Mouse (Mus musculus) left cerebral cortex, adult 18-20 months (tissue): ENCODE data around the gene Rbfox3. TPM values are rescaled to one million over a fixed set of nuclear protein-coding genes. Genes with fewer than 3 reads are reported as not detected.

Experiments used
- DNase-seq, 2 experiments: peaks; one replicate each; pipeline ENCODE4 v3.0.0; 2021 to 2022; ENCODE audit warnings: low spot score in 2 of 2, mixed read lengths in 1 of 2
- total RNA-seq, 2 experiments: library from RNA; stranded (reverse); gene quantifications; 2 replicates each; pipeline ENCODE4 v1.2.3; 2021

Gene Rbfox3
- total RNA-seq, 2 experiments from 2014 or later, result 301 to 331 TPM

DNA sequence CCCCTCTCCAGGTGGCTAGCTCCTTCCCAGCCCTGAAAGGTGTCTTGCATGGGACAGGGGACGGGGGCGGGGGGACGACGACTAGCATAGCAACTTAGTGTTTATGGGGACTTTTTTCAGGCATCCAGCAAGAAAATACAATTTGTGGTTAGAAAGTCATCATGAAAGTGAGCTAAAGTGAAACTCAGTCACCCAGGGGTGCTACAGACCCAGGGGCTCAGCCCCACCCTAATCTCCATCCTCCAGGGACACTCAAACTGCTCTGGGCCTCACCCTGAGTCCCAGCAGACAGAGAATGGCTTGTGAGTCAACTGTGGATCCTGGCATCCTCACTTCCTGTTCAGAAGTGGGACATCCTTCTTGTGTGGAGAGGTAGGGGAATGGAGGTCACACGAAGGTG is 179.7 kb downstream of the Rbfox3 start:
- DNase-seq, result no peak

DNA sequence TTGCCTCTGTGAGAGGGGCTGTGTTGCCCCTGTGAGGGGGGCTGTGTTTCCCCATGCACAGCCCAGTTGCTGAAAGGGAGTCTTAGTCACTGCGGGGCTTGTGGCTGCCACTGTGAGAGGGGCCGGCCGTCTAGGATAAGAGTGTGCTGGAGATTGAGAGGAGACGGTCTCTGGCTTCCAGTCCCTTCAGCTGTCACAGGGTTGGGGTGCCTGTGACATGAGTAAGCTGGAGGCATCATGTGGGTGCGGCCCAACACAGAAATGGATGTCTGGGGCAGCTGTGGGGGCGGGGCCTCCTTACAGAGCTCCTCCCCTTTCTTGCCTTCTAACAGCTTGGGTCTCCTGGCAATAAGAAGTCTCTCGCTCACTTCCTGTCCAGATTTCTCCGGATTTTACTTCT is 182.0 kb downstream of the Rbfox3 start:
- no peak for DNase-seq

DNA sequence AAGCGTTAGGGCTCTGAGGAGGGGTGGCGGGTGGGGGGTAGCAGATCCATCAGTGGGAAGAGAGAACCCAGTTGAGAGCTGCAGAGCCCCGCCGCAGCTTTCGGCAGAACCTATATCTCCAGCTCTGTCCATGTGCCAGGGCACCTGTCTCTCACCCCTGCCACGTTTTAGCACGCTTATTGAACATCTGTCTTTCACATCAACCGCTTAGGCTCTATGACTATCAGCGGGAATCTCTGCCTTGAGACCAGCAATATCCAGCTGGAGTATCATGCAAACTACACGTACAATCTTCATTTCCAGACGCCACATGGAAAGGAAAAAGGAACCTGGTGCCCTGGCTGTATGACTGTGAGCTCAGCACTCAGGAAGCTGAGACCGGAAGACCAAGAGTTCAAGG is 182.6 kb downstream of the Rbfox3 start:
- no peak for DNase-seq

GRCm38 (mm10) chr11:118728083-118728551 is 183.3 kb downstream of the Rbfox3 start:
- DNase-seq, result no peak

GRCm38 (mm10) chr11:118726430-118726829 is 185.0 kb downstream of the Rbfox3 start:
- no peak for DNase-seq

DNA sequence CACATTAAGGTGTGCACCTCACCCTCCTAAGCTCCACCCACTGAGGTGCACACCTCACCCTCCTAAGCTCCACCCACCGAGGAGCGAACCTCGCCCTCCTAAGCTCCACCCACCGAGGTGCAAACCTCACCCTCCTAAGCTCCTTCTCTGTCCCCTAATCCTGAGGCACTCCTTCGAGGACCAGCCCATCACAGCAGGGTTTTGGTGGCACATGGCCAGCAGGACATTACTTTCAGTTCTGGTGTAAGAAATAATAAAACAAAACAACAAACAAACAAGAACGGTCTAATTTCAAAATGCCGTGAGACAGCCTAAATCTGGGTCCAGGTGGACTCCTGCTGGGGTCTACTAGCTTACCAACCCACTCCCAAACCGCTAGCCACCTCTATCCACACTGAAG is 187.0 kb downstream of the Rbfox3 start:
- DNase-seq, result no peak

DNA sequence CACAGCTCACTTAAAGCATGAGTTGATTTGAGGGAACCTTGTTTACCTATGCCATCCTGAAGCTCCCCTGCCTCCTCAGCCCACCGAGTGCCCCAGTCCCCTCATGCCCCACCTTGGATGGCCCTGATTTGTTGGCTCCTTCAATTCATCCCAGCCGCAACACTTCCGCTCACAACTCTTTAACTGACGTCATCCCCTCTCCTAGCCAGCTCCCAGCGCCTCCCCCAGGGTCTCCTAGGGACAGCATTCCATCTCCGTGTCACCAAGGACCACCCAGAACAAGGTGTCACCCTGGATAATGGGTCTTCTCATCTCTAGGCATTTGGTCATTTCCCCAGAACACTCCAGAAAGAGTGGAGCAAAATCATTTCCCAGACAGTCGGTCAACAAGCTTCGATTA is 188.2 kb downstream of the Rbfox3 start:
- no peak for DNase-seq

GRCm38 (mm10) chr11:118721898-118722297 is 189.5 kb downstream of the Rbfox3 start:
- DNase-seq, result no peak

DNA sequence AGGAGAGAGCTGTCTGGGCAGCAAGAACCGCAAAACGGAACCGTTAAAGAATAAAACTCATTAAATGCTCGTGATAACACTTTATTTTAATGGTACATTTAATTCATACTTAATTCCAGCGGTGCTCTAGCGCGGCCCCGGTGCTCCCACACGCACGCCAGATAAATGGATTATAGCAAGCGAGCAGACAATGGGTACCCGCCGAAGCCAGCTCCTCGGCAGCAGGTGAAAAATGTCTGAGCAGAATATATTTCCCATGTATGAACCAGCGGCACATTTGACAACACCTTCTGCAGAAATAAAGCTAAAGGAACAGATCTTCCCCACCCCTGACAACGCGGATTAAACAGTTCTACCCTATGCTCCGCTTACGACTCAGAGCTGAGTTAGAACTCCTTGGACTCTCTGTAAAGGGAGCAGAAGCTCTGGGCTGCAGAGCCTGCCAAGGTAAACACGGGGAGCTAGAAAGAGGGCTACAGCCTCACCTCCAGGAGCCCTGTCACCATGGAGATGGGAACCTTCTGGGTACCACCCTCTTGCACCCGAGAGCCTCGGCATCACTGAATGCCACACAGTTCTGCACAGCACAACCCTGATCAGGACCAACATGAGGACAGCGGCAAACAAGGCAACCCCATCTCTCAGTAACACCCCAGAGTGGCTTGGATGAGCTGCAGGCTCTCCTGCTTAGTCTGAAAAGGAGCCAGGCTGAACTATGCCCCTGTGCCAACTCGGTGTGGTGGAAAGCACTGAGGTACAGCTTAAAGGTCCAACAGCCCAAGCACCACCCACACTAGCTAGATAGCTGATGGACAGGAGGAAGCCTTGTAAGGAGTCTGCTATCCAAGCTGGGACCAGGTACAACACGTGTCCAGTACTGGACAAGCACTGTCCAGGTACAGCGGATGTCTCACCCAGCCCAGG is 196.5 kb downstream of the Rbfox3 start:
- DNase-seq, result no peak

- DNase-seq, result no peak
Measured at GRCm38 (mm10) chr11:118712761-118713160, 198.6 kb downstream of the Rbfox3 start.

DNA sequence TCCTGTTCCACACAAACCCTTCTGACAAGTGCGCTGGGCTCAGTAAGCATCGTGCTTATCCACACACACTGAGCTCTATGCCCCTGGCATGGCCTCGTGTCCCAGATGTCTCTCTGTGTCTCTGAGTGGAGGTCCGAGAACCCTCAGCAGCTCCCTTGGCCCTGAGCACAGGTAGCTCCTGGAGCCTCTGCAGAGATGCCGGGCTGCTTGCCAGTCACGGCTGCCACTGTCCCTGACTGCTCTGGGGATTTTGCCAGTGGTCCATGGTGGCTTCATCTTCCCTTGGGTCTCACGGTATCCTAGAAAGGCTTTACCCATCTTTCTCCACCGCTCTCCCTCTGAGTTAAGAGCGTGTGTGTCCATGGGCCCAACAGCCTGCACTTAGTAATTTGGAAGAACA is 199.3 kb downstream of the Rbfox3 start:
- DNase-seq, result no peak

DNA sequence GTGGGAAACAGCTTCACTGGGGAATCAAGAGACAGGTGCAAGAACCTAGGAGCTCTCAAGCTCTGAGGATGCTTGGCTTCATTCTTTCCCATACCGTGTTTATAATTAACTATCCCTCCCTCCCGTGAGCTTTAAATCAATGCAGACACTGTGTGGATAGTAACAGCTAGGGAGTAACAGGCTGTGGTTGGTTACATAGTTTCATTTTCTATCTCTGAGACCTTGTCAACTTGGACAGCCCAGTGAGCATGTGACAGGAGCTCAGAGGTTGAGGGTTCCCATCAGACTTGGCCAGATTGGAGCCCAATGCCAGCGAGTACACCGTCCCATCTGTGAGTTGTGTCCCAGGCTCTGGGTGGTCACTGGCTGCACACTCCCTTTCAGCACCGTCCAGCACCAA is 201.4 kb downstream of the Rbfox3 start:
- DNase-seq, result no peak

DNA sequence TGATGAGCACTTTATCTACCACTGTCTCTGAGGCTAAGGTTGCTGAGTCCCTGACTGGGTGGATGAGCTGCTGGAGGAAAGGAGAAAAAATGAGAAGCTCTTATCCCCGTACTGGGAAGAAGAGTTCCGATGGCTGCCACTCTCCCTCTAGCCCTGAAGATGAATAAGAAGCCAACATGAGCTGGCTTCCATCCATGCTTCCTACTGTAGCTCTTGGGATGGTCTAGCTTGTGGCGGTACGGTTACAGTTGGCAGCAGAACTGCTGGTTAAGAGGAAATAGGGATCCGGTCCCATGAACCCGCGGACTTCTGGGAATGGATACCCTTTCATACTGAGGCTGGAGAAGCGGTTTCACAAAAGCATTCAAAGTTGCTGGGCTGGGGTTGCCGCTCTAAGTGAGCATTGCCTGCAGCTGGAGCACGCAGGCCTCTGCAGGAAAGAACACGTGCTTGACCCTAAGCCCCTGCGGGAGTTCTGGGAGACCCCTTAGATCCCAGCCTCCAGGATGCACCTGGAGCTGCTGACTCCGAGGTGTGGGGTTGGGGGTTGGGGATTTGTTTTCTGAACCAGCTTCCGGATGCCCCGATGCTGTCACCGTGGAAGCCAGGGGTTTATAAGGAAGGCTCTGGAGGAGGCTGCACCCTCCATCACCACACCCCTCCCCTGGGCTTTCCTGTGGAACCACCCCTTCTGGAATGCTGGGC is 215.0 kb downstream of the Rbfox3 start:
- DNase-seq, result no peak

DNA sequence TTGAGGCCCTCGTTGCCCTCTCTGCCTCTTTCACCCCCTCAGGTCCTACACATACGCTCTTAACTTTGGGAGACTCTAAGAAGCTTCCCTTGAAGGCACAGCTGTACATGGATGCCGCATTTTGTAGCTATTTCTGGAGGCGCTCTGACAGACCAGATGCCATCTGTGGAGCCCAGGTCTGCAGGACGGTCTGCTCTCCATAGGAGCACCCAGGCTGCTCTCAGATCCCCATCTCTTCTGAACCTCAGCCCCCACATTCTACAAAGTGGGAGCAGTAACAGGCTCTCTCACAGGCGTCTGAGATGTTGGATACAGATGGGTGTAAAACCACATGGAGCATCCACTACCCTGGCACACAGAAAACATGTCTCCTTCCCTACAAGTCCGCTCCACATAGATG is 218.1 kb downstream of the Rbfox3 start:
- DNase-seq, result no peak

DNA sequence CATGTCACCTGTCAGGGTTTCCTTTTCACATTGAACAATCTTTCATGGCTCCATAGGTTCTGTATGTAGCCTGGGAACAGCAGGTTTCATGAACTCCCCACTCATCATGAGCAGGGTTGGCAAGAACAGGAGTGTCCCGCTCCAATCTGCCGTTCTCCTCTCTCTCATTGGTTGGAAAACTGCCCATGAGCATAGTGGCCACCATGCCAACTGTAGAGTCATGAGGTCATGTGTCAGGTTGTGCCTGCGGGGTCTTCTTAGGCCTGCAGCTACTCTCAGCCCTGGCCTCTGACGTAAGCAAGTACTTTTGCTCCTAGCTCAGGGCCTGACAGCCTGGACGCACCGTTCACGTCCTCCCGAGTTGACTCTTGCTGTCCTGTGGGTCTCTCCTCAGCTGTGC is 221.1 kb downstream of the Rbfox3 start:
- no peak for DNase-seq

DNA sequence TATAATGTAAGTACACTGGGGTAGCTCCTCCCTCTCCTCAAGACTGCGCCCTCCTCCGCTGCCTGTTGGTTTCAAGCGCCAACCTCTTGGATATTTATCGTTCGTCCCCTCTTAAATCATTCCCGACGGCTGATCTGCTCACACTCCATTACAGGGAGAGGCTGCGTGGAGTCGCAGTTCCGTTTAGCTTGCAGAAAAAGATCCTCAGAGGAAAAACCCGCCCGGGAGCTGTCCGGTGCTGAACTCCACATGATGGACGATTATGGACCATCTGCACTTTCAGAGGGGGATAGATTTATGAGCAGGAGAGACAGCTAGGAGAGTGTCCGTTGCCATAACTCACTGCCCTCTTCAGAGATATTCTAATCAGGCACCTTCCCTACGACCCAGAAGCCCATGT is 226.0 kb downstream of the Rbfox3 start:
- DNase-seq, result no peak

- DNase-seq, result no peak
Measured at GRCm38 (mm10) chr11:118684665-118685064, 226.7 kb downstream of the Rbfox3 start.

- DNase-seq, result peak; percentile 23 to 58
Measured at GRCm38 (mm10) chr11:118680699-118681098, 230.7 kb downstream of the Rbfox3 start.

DNA sequence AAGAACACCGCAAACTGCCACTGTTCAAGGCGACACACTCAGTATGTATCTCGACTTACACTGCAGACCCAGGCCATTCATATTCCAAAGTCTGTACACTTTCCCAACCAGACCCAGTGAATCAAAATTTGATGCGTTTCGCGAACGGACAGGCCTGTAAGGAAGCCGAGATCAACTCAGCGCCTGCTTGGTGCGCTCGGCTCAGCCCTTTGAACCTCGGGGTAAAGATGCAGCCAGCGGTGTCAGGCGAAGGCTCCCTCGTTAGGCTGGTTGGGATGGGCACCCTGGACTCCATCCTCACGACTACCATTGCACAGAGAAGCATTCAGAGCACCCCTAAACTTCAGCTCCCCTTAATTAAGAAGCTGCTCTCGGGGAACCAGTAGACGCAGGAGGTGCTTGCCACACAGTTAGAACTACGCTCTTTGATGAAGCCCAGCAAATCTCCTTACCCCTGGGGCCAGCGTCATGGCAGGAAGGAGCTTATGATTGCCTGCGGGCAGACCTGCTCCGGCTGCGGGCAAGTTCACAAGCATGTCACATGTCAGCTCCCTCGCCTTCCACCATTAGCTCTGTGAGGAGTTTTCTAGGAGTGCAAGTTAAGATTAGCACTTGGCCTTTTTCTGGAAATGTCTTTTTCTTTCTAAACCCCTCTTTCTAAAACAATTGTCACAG is 231.5 kb downstream of the Rbfox3 start:
- no peak for DNase-seq

DNA sequence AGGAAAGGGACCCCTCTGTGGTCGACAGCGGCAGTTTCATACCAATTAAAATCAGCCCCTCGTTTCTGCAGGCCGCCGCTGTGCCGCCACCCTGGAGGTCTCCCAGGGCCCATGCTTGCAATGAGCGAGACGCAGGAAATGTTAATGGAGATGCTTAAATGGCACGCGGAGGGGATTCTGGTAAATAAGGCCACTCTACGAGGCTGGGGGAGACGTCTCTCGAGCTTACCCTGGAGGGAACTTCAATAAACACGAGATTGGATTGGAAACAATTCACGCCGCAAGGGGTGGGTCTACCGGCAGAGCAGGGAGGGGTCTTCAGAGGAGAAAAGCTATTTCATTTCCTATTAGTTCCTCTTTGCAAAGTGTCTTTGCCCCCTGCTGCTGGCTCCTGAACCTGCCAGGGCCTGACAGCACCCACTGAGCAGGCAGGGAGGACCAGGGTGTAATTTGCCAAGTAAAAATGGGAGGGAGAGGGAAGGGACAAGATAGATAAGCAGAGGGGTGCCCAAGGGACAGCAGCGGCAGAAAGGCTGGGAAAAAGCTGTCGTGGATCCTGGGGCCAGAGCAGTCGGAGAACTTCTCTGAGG is 232.8 kb downstream of the Rbfox3 start:
- DNase-seq, result no peak

- no peak for DNase-seq
Measured at GRCm38 (mm10) chr11:118677277-118677676, 234.1 kb downstream of the Rbfox3 start.
